In the genomic region with DNA sequence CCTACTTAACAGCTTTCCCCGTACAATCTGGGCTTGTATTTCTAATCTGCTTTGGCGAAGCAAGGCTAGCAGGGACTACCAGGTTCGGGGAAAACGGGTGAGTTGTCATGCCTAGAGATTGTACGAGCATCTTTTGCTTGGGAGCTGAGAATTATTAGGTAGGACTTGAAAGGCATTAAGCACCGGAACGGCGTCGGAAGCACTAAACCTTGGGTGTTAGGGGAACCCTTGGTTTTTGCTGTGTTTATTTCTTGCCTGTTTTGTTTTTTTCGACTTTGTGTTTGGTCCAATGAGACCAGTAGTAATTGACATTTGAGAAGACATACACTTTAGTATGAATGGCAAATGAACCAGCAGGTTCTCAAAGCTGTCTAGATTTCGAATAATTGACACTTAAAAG, we compare ENCODE assay signal across 8 mouse cellular contexts. TPM values are rescaled to one million over a fixed set of nuclear protein-coding genes. Genes with fewer than 3 reads are reported as not detected.
DNase-seq lines count a peak whose midpoint lies in the region; ATAC-seq and TF ChIP-seq lines count a peak whose summit lies in the region.

No protein-coding gene starts in this region.

- no peaks in the 10 kb centered on the region for H3K27me3 ChIP-seq in heart, postnatal 0 days (ENCODE audit: control insufficient read depth, insufficient read depth, low read length)
- H3K27me3 ChIP-seq in hindbrain, embryonic 12.5 days: no peaks in the 10 kb centered on the region
- H3K27me3 ChIP-seq in midbrain, embryonic 14.5 days (ENCODE audit: control insufficient read depth, insufficient read depth, low read length): no peaks in the 10 kb centered on the region

- ATAC-seq in heart, postnatal 0 days (ENCODE audit: insufficient read depth, low read depth): no peak
- ATAC-seq in hindbrain, embryonic 12.5 days (ENCODE audit: low FRiP score): no peak
- ATAC-seq in midbrain, embryonic 14.5 days (ENCODE audit: low FRiP score, low TSS enrichment): no peak
- ATAC-seq in cerebellum, adult (ENCODE audit: insufficient number of reproducible peaks, low FRiP score, low TSS enrichment): no peak

- H3K27ac ChIP-seq in heart, postnatal 0 days (ENCODE audit: low read depth): peak overlapping the region; percentile 100
- H3K27ac ChIP-seq in bone marrow macrophage, adult 2 months (ENCODE audit: insufficient read depth, low read depth, low read length): peak overlapping the region; percentile 82
- peak overlapping the region; percentile 100 for H3K27ac ChIP-seq in hindbrain, embryonic 12.5 days
- H3K27ac ChIP-seq in midbrain, embryonic 14.5 days (replicated peaks; ENCODE audit: low read depth, low read length): peak overlapping the region; percentile 100

- peak overlapping the region; percentile 100 for H3K9ac ChIP-seq in heart, postnatal 0 days (replicated peaks; ENCODE audit: low read depth, low read length)
- H3K9ac ChIP-seq in hindbrain, embryonic 12.5 days: peak overlapping the region; percentile 100
- peak overlapping the region; percentile 100 for H3K9ac ChIP-seq in midbrain, embryonic 14.5 days (replicated peaks; ENCODE audit: low read length)

- peak overlapping the region; percentile 98 for H3K4me3 ChIP-seq in heart, postnatal 0 days (ENCODE audit: low read depth, low read length)
- H3K4me3 ChIP-seq in bone marrow macrophage, adult 2 months (ENCODE audit: insufficient read depth, low read length): peak overlapping the region; percentile 86
- H3K4me3 ChIP-seq in hindbrain, embryonic 12.5 days: peak overlapping the region; percentile 97
- H3K4me3 ChIP-seq in midbrain, embryonic 14.5 days (replicated peaks; ENCODE audit: low read depth, low read length): peak overlapping the region; percentile 98

- no peak for TF ChIP-seq EP300 in heart, postnatal 0 days (IDR thresholded peaks at IDR 0.05; ENCODE audit: low read depth)

- WGBS in heart, postnatal 0 days: 1% methylated on average over 11 of the region's 11 CpGs
- WGBS in hindbrain, embryonic 12.5 days: 5% methylated on average over 11 of the region's 11 CpGs
- 5% methylated on average over 11 of the region's 11 CpGs for WGBS in midbrain, embryonic 14.5 days

- H3K9me3 ChIP-seq in heart, postnatal 0 days (replicated peaks; ENCODE audit: control insufficient read depth, low read length): no peaks in the 10 kb centered on the region
- H3K9me3 ChIP-seq in hindbrain, embryonic 12.5 days (replicated peaks): no peaks in the 10 kb centered on the region
- no peaks in the 10 kb centered on the region for H3K9me3 ChIP-seq in midbrain, embryonic 14.5 days (ENCODE audit: control insufficient read depth, low read length)

- no peak for TF ChIP-seq CTCF in heart, postnatal 0 days (IDR thresholded peaks at IDR 0.05; ENCODE audit: low read depth)
- TF ChIP-seq CTCF in bone marrow macrophage, adult 2 months (IDR thresholded peaks at IDR 0.05; ENCODE audit: low read depth, low read length): no peak

- H3K4me1 ChIP-seq in heart, postnatal 0 days (ENCODE audit: control insufficient read depth, insufficient read depth): peaks cover 41% of the 10 kb centered on the region
- peaks cover 15% of the 10 kb centered on the region for H3K4me1 ChIP-seq in bone marrow macrophage, adult 2 months (ENCODE audit: control insufficient read depth, insufficient read depth, low read length)
- H3K4me1 ChIP-seq in hindbrain, embryonic 12.5 days: peaks cover 30% of the 10 kb centered on the region
- peaks cover 37% of the 10 kb centered on the region for H3K4me1 ChIP-seq in midbrain, embryonic 14.5 days (ENCODE audit: control insufficient read depth, insufficient read depth, low read length)

- no peaks in the 10 kb centered on the region for H3K36me3 ChIP-seq in heart, postnatal 0 days (replicated peaks; ENCODE audit: control insufficient read depth, insufficient read depth, low read length)
- H3K36me3 ChIP-seq in hindbrain, embryonic 12.5 days: no peaks in the 10 kb centered on the region
- H3K36me3 ChIP-seq in midbrain, embryonic 14.5 days (ENCODE audit: control insufficient read depth, insufficient read depth, low read length): 0 out of 2 replicates have a peak, but pooled peaks cover under 1% of the 10 kb centered on the region

- peak overlapping the region; percentile 82 for H3K4me2 ChIP-seq in heart, postnatal 0 days (ENCODE audit: low read depth, low read length)
- H3K4me2 ChIP-seq in hindbrain, embryonic 12.5 days (replicated peaks): peak overlapping the region; percentile 95
- peak overlapping the region; percentile 95 for H3K4me2 ChIP-seq in midbrain, embryonic 14.5 days (ENCODE audit: low read length)

- no peak for TF ChIP-seq POLR2A in bone marrow macrophage, adult 2 months (IDR thresholded peaks at IDR 0.05; ENCODE audit: borderline replicate concordance, low read depth, low read length)

- DNase-seq in heart, postnatal 0 days (ENCODE audit: low spot score): no peak
- no peak for DNase-seq in heart, adult 9 months (ENCODE audit: low spot score in 2 of 2)
- peak; percentile 16 for DNase-seq in midbrain, embryonic 14.5 days
- no peak for DNase-seq in right cerebral cortex, postnatal 25 days
- no peak for DNase-seq in spleen, adult 12 weeks (ENCODE audit: low spot score)

RNA-seq across cellular contexts. Expression of gene Srsf4, which starts 1.1 kb away (rescaled TPM):
- total RNA-seq in heart, postnatal 0 days (2014; rRNA removed; ENCODE audit: low replicate concordance): 14.3 and 17.1 TPM in 2 replicates
- polyA plus RNA-seq in heart, postnatal 0 days (2015; fragmentation: Nextera tagmentation; extraction: Ambion mirVana): 40.7 and 42.0 TPM in 2 replicates
- polyA plus RNA-seq in bone marrow macrophage, adult 2 months (2012; ENCODE audit: insufficient read depth, insufficient read length, missing spikeins): 51.8 and 56.0 TPM in 2 replicates
- polyA plus RNA-seq in hindbrain, embryonic 12.5 days (2016; fragmentation: Nextera tagmentation; extraction: Ambion mirVana): 139 and 147 TPM in 2 replicates
- polyA plus RNA-seq in midbrain, embryonic 14.5 days (2014; fragmentation: Nextera tagmentation; extraction: Ambion mirVana): 91.8 and 121 TPM in 2 replicates

RNA-seq across cellular contexts. Expression of gene Mecr, which starts 31.3 kb away (rescaled TPM):
- 32.7 and 70.5 TPM in 2 replicates for total RNA-seq in heart, postnatal 0 days (2014; rRNA removed; ENCODE audit: low replicate concordance)
- polyA plus RNA-seq in heart, postnatal 0 days (2015; fragmentation: Nextera tagmentation; extraction: Ambion mirVana): 44.4 and 47.3 TPM in 2 replicates
- 17.5 and 24.5 TPM in 2 replicates for polyA plus RNA-seq in bone marrow macrophage, adult 2 months (2012; ENCODE audit: insufficient read depth, insufficient read length, missing spikeins)
- polyA plus RNA-seq in hindbrain, embryonic 12.5 days (2016; fragmentation: Nextera tagmentation; extraction: Ambion mirVana): 40.1 and 44.6 TPM in 2 replicates
- polyA plus RNA-seq in midbrain, embryonic 14.5 days (2014; fragmentation: Nextera tagmentation; extraction: Ambion mirVana): 29.9 and 30.8 TPM in 2 replicates

RNA-seq across cellular contexts. Expression of gene Ptpru, which starts 36.5 kb away (rescaled TPM):
- total RNA-seq in heart, postnatal 0 days (2014; rRNA removed; ENCODE audit: low replicate concordance): 0.54 and 0.69 TPM in 2 replicates
- 0.77 and 1.1 TPM in 2 replicates for polyA plus RNA-seq in heart, postnatal 0 days (2015; fragmentation: Nextera tagmentation; extraction: Ambion mirVana)
- 0.55 TPM in 1 of 2 replicates, not detected in the other for polyA plus RNA-seq in bone marrow macrophage, adult 2 months (2012; ENCODE audit: insufficient read depth, insufficient read length, missing spikeins)
- 22.7 and 30.2 TPM in 2 replicates for polyA plus RNA-seq in hindbrain, embryonic 12.5 days (2016; fragmentation: Nextera tagmentation; extraction: Ambion mirVana)
- 18.0 and 20.8 TPM in 2 replicates for polyA plus RNA-seq in midbrain, embryonic 14.5 days (2014; fragmentation: Nextera tagmentation; extraction: Ambion mirVana)

RNA-seq across cellular contexts. Expression of gene Tmem200b, which starts 47.0 kb away (rescaled TPM):
- total RNA-seq in heart, postnatal 0 days (2014; rRNA removed; ENCODE audit: low replicate concordance): 16.0 and 23.5 TPM in 2 replicates
- 0.60 and 0.97 TPM in 2 replicates for polyA plus RNA-seq in heart, postnatal 0 days (2015; fragmentation: Nextera tagmentation; extraction: Ambion mirVana)
- polyA plus RNA-seq in bone marrow macrophage, adult 2 months (2012; ENCODE audit: insufficient read depth, insufficient read length, missing spikeins): not detected in 2 replicates
- polyA plus RNA-seq in hindbrain, embryonic 12.5 days (2016; fragmentation: Nextera tagmentation; extraction: Ambion mirVana): 0.92 and 1.3 TPM in 2 replicates
- not detected in 2 replicates for polyA plus RNA-seq in midbrain, embryonic 14.5 days (2014; fragmentation: Nextera tagmentation; extraction: Ambion mirVana)
